Mouse (Mus musculus) heart, postnatal 4 days (tissue): ENCODE measurements around the gene Vsig8. TPM values are rescaled to one million over a fixed set of nuclear protein-coding genes. Genes with fewer than 3 reads are reported as not detected.
A peak's percentile ranks its signal among the peaks of the same experiment; 100 is the strongest.

Experiments
- DNase-seq: peaks from one replicate; pipeline ENCODE4 v3.0.0; 2021
- total RNA-seq, 2 experiments: library from RNA; stranded (reverse); gene quantifications; 2 replicates each; pipeline ENCODE4 v1.2.3; 2021

Vsig8 gene
- total RNA-seq, result under 1 TPM in 1 of 2 experiments, not detected in 1; 0.17 TPM

DNA sequence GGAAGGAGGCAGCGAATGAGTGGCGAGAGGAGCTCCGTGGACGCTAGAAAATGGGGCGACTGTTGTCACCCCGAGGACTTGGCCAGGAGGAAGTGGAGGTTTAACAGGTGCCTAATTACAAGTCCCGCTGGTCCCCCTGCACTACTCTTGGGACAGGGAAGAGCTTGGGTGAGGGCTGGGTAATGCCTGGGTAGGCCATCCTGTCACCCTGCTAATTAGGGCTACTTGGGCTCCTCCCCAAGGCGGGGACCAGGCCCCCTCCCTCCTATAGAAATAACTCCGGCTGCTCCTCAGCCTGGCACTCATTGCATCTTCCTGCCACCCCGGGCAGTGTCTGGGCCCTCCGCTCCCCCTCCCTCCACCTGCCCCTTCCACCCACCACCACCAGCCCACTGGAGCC is at the start of gene Vsig8:
TSS of gene Vsig8 (plus strand) at position 301 of the 400 bp plus-strand sequence.
- no peak for DNase-seq

DNA sequence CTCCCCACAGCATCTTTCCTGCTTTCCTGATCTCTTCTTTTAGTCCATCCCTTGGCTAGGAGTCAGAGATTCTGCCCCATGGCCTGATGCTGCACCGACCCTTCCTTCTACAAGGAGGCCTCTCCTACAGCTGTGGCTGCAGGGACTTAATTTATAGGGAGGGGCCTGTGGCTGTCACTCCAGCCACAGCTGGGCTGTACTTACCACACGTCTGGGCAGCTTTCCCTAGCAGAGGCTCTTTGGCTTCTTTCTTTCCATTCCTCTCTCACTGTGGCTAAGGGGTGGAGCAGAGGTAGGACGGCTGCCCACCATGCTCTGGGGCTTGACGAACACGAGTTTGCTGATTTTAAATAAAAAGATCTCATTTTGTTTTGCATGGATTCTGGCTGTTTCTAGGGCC is 48.7 kb upstream of the Vsig8 start:
- DNase-seq, result peak; percentile 38

DNA sequence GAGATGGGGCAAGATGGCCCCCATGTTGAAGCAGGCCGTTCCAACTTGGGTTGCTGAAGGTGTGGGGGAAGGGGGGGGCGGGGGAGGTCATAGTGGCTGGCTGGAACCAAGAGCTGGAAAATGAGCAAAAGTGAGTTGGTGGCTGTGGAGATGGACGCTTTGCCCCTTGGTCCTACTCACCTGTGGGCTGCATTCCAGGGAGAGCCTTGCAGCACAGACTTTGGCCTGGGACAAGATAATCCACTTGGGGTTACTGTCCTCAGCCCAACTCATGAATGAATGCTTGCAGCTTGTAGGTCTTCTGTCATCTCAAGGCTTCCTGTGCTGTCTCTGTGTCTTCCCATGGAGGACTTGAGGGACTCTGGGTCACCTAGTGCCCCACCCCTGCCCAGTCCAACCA is 48.0 kb upstream of the Vsig8 start:
- DNase-seq, result no peak

DNA sequence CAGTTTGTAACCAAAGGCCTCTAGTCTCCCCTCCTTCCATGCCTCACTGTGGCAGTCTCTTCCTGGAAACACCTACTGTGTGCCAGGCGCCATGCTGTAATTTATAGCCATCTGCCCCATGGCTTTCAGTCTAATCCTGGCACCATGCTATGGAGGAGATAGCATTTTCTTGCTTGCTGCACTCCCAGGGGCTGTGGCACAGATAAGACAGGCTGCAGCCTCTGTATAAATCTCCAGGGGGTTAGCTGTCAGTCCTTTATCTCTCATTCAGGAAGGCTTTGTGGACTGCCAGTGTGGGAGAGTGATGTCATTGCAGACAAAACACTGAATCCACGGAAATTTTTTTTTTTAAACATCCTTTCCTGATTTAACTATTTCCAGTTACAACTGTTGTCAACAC is 47.6 kb upstream of the Vsig8 start:
- no peak for DNase-seq

- no peak for DNase-seq
These were observed 46.5 kb upstream of the Vsig8 start for GRCm38 (mm10) chr1:172509235-172509634.

- DNase-seq, result no peak
These were observed 45.8 kb upstream of the Vsig8 start for GRCm38 (mm10) chr1:172509983-172510382.

DNA sequence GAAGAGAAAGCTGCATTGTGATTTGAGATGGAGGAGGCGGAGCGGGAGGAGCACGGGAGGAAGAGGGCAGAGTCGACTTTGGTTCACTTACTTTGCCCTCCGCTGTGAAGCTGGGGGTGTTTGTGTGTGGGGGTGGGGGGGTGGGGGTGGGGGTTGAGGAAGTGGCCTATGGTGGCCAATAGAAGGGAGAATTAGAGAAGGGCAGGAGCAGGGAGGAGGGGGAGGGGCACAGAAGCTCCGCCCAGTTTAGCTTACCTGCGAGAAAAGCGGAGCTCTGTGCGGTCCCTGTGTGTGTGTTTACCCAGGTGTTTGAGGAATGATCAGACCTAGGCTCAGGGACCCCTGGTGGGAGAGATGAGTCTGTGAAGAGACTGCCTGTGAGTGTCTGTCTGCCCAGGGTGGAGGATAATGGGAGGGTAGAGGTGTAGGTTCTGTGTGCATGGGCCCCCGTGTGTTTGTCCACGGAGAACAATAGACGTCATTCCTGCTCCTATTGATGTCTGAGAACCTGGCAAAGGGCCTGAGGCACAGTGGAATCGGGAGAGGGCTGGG is 45.2 kb upstream of the Vsig8 start:
- DNase-seq, result no peak

GRCm38 (mm10) chr1:172512962-172513361 is 42.8 kb upstream of the Vsig8 start:
- peak; percentile 73 for DNase-seq

- peak; percentile 79 for DNase-seq
These were observed 42.1 kb upstream of the Vsig8 start for GRCm38 (mm10) chr1:172513525-172514212.

GRCm38 (mm10) chr1:172514213-172514529 is 41.6 kb upstream of the Vsig8 start:
- DNase-seq, result no peak

- DNase-seq, result no peak
These were observed 41.0 kb upstream of the Vsig8 start for GRCm38 (mm10) chr1:172514551-172515268.

- DNase-seq, result no peak
These were observed 40.3 kb upstream of the Vsig8 start for GRCm38 (mm10) chr1:172515396-172515795.

DNA sequence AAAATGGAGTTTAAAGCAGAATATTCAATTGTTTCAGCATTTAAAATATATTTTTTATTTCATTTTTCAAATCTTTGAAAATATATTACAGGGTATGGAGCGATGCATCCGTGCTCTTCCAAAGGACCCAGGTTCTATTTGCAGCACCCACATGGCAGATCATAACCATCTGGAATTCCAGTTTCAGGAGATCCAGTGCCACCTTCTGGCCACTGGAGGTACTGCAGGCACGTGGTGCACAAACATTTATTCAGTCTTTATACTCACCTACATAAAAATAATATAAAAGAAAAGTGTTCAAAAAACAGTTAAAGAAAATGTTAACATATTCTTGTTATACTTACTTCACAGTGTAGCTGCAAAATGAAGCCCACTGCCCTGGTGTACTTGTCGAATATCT is 37.7 kb upstream of the Vsig8 start:
- DNase-seq, result no peak

DNA sequence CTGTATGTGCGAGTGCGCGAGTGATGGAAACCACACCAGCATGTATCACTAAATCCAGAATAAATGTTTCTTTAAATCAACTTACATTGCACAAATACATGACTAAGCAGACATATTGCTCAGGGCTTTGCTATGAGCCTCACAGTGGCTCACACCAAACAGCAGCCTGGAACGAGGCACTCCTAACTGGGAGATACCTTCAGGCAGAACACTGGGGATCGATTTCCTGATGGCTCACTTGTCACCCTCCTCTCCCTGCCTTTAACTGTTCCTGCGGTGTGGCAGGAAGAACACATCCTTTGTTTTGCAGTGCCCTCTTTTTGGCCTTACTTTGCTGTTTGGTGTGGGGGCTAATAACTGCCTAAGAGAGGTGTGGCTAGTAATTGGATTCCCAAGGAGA is 36.1 kb upstream of the Vsig8 start:
- no peak for DNase-seq

GRCm38 (mm10) chr1:172520576-172521440 is 34.9 kb upstream of the Vsig8 start, which contains the start of gene Cfap45:
Cfap45 (plus strand) TSS chr1:172520801.
- peak; percentile 84 for DNase-seq

GRCm38 (mm10) chr1:172522524-172522923 is 33.2 kb upstream of the Vsig8 start:
- peak; percentile 21 for DNase-seq

DNA sequence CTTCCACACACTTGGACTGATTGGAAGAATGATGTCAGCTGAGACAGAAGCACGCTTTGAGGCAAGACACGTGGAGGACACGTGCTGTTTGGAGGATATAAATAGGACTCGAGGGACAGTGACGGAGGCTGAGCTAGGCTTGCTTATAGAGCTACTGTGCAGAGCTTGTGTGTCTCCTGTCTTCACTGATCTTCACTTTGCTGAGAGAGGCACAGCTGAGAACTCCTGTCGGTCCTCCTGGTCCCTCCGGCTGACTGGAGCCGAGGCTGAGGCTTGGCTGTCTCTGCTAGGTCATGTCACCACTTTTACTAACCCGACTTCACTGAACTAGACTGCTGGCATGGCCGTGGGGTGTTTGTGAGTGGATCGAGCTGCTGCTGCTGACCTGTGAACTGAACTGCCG is 32.0 kb upstream of the Vsig8 start:
- DNase-seq, result peak; percentile 55

GRCm38 (mm10) chr1:172525027-172525764 is 30.5 kb upstream of the Vsig8 start:
- peak; percentile 58 for DNase-seq

GRCm38 (mm10) chr1:172525971-172526370 is 29.8 kb upstream of the Vsig8 start:
- no peak for DNase-seq

DNA sequence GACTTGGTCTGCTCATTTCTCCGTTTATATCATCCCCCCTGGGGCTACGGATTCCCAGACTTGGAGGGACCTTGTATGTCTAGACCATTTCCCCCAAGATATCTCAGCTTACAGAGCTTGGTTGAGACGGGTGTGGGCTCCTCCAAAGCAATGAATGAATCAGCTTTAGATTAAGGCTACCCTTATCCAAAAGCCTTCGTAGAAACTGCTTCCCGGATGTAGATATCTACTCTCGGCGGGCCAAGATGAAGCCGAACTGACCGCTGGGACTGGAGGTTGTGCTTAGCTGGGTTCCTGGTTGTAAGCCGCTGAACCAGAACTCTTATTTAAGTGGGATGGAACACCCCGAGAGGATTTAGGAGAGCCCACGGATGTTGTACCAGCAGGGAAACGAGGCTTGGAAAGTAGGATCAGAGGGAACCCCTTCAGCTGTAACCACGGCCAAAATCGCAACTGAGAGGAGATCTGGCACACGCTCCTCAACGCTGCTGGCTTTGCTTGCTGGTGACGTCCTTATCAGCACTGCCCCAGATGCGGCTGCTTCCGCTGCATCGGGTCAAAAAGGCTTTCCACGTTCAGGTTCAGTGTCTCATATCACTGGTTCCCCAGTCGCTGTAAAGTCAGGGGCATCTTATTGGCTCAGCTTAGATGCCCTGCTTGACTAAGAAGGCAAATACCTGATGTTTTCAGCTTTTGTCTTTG is 29.2 kb upstream of the Vsig8 start:
- peak; percentile 72 for DNase-seq

- DNase-seq, result no peak
These were observed 28.3 kb upstream of the Vsig8 start for GRCm38 (mm10) chr1:172527431-172527830.
